18 mouse cellular contexts compared by ENCODE assay signal in the genomic region with DNA sequence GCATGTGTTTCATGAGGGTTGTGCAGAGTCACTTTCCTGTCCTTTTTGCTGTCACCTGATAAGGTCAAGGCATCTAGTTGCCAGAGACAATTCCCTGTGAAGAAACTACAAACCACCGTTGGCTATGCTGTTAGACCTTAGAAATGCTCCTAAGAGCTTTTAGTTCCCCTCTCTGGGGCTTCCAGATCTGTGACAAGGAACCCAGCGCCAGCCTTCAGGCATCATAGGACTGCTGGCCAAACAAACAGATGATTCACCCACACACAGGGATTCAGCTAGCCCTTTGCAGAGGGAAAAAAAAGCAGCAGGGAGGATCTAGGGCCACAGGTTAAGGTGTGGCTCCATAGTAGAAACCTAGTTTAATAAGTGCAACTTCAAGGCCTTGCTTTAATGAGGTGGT.
DNase-seq lines count a peak whose midpoint lies in the region; ATAC-seq and TF ChIP-seq lines count a peak whose summit lies in the region.
"Had no signal": no experiment of that assay in that cellular context is flagged by ENCODE, and none has a peak within 500 bp of the region (broad histone marks: within the 10 kb centered on the region; RNA-seq: fewer than 3 reads in every experiment).

No protein-coding gene starts in this region.

- ATAC-seq in hindbrain, embryonic 12.5 days (ENCODE audit: low FRiP score) = no peak
- ATAC-seq in hindbrain, embryonic 14.5 days (ENCODE audit: low FRiP score) = no peak
- peak; percentile 71; the same call in 1 of the 2 replicates for ATAC-seq in stomach, postnatal 0 days (ENCODE audit: low FRiP score, low TSS enrichment)
- ATAC-seq: forebrain, embryonic 15.5 days; hindbrain, embryonic 16.5 days; Patski had no signal

- 19% methylated on average over 2 of the region's 2 CpGs for WGBS in cerebellum, adult 2 months
- 59% methylated on average over 2 of the region's 2 CpGs for WGBS in hindbrain, embryonic 12.5 days
- WGBS in hindbrain, embryonic 14.5 days = 72% methylated on average over 2 of the region's 2 CpGs
- whole genome bisulfite sequencing in stomach, postnatal 0 days = 38% methylated on average over 2 of the region's 2 CpGs
- 36% methylated on average over 2 of the region's 2 CpGs for WGBS in limb, embryonic 10.5 days

- TF ChIP-seq EP300 in stomach, postnatal 0 days (optimal IDR thresholded peaks at IDR 0.05) = no peak

- no peak overlapping the region for H3K9ac ChIP-seq in hindbrain, embryonic 12.5 days
- no peak overlapping the region for H3K9ac ChIP-seq in hindbrain, embryonic 14.5 days
- no peak overlapping the region for H3K9ac ChIP-seq in stomach, postnatal 0 days (ENCODE audit: low read length)
- H3K9ac ChIP-seq: embryonic facial prominence, embryonic 12.5 days; forebrain, embryonic 15.5 days; heart, embryonic 15.5 days had no signal

- peak; percentile 18 to 44 for DNase-seq in cerebellum, adult 2 months
- DNase-seq in cerebellum, adult 9-11 months = no peak
- DNase-seq in hindbrain, embryonic 14.5 days (ENCODE audit: low spot score) = no peak
- peak; percentile 27 for DNase-seq in adrenal gland, postnatal 14 days
- no peak for DNase-seq in stomach, postnatal 0 days (ENCODE audit: low spot score)
- no peak for DNase-seq in limb, embryonic 10.5 days (ENCODE audit: low spot score)
- DNase-seq: cerebellum, adult 9-10 months; gastrocnemius, postnatal 10 days; heart, adult 2 months; kidney, adult 18-20 months had no signal

- peaks cover 4% of the 10 kb centered on the region; the same call in 1 of the 2 replicates for H3K4me1 ChIP-seq in cerebellum, adult 2 months (ENCODE audit: control insufficient read depth, insufficient read depth, low read length)
- no peaks in the 10 kb centered on the region for H3K4me1 ChIP-seq in hindbrain, embryonic 12.5 days
- no peaks in the 10 kb centered on the region for H3K4me1 ChIP-seq in hindbrain, embryonic 14.5 days (replicated peaks; ENCODE audit: control insufficient read depth, insufficient read depth, low read length)
- H3K4me1 ChIP-seq in stomach, postnatal 0 days (replicated peaks; ENCODE audit: control insufficient read depth, insufficient read depth) = no peaks in the 10 kb centered on the region
- no peaks in the 10 kb centered on the region for H3K4me1 ChIP-seq in limb, embryonic 10.5 days
- H3K4me1 ChIP-seq: embryonic facial prominence, embryonic 12.5 days; heart, embryonic 15.5 days had no signal

- no peaks in the 10 kb centered on the region for H3K27me3 ChIP-seq in cerebellum, adult 2 months (ENCODE audit: control insufficient read depth, insufficient read depth, low read length)
- no peaks in the 10 kb centered on the region for H3K27me3 ChIP-seq in hindbrain, embryonic 12.5 days
- H3K27me3 ChIP-seq in hindbrain, embryonic 14.5 days (ENCODE audit: control insufficient read depth, insufficient read depth, low read length) = no peaks in the 10 kb centered on the region
- no peaks in the 10 kb centered on the region for H3K27me3 ChIP-seq in stomach, postnatal 0 days (ENCODE audit: control insufficient read depth, insufficient read depth, low read length)
- no peaks in the 10 kb centered on the region for H3K27me3 ChIP-seq in limb, embryonic 10.5 days (ENCODE audit: low read depth, poor library complexity, severe bottlenecking)
- H3K27me3 ChIP-seq: embryonic facial prominence, embryonic 12.5 days; forebrain, embryonic 15.5 days; heart, embryonic 15.5 days had no signal

- no peak for TF ChIP-seq POLR2A in cerebellum, adult 2 months (IDR thresholded peaks at IDR 0.05; ENCODE audit: borderline replicate concordance, insufficient read depth, low read length)

- no peak overlapping the region for H3K4me2 ChIP-seq in hindbrain, embryonic 12.5 days (replicated peaks)
- H3K4me2 ChIP-seq in hindbrain, embryonic 14.5 days (replicated peaks) = no peak overlapping the region
- no peak overlapping the region for H3K4me2 ChIP-seq in stomach, postnatal 0 days (replicated peaks; ENCODE audit: low read depth)
- H3K4me2 ChIP-seq: embryonic facial prominence, embryonic 12.5 days; forebrain, embryonic 15.5 days; heart, embryonic 11.5 days; heart, embryonic 15.5 days had no signal

- no peak overlapping the region for H3K27ac ChIP-seq in cerebellum, adult 2 months (ENCODE audit: insufficient read depth, low read length)
- H3K27ac ChIP-seq in hindbrain, embryonic 12.5 days = peak overlapping the region; percentile 23; the same call in 1 of the 2 replicates
- H3K27ac ChIP-seq in hindbrain, embryonic 14.5 days = no peak overlapping the region
- no peak overlapping the region for H3K27ac ChIP-seq in stomach, postnatal 0 days (replicated peaks)
- H3K27ac ChIP-seq in limb, embryonic 10.5 days = no peak overlapping the region
- H3K27ac ChIP-seq: embryonic facial prominence, embryonic 12.5 days; forebrain, embryonic 15.5 days; heart, adult 2 months; heart, embryonic 15.5 days; hindbrain, embryonic 10.5 days had no signal

- no peaks in the 10 kb centered on the region for H3K9me3 ChIP-seq in hindbrain, embryonic 12.5 days (replicated peaks)
- no peaks in the 10 kb centered on the region for H3K9me3 ChIP-seq in hindbrain, embryonic 14.5 days (ENCODE audit: control insufficient read depth, low read length)
- no peaks in the 10 kb centered on the region for H3K9me3 ChIP-seq in stomach, postnatal 0 days (ENCODE audit: control insufficient read depth, low read length)
- no peaks in the 10 kb centered on the region for H3K9me3 ChIP-seq in limb, embryonic 10.5 days (replicated peaks)
- H3K9me3 ChIP-seq: embryonic facial prominence, embryonic 12.5 days; forebrain, embryonic 15.5 days; heart, embryonic 15.5 days; hindbrain, embryonic 10.5 days had no signal

- no peak for TF ChIP-seq CTCF in cerebellum, adult 2 months (IDR thresholded peaks at IDR 0.05; ENCODE audit: borderline replicate concordance, insufficient read depth, low read depth, low read length)
- no peak for TF ChIP-seq CTCF in stomach, postnatal 0 days (IDR thresholded peaks at IDR 0.05; ENCODE audit: low read depth)

- no peak overlapping the region for H3K4me3 ChIP-seq in cerebellum, adult 2 months (replicated peaks; ENCODE audit: insufficient read depth, low read depth, low read length)
- H3K4me3 ChIP-seq in hindbrain, embryonic 12.5 days = no peak overlapping the region
- H3K4me3 ChIP-seq in hindbrain, embryonic 14.5 days (replicated peaks; ENCODE audit: low read length) = no peak overlapping the region
- H3K4me3 ChIP-seq in stomach, postnatal 0 days (ENCODE audit: low read depth, low read length) = no peak overlapping the region
- no peak overlapping the region for H3K4me3 ChIP-seq in limb, embryonic 10.5 days
- H3K4me3 ChIP-seq: embryonic facial prominence, embryonic 12.5 days; forebrain, embryonic 15.5 days; heart, adult 2 months; heart, embryonic 15.5 days; hindbrain, embryonic 10.5 days had no signal

- no peaks in the 10 kb centered on the region for H3K36me3 ChIP-seq in hindbrain, embryonic 12.5 days
- no peaks in the 10 kb centered on the region for H3K36me3 ChIP-seq in hindbrain, embryonic 14.5 days (replicated peaks; ENCODE audit: control insufficient read depth, insufficient read depth)
- H3K36me3 ChIP-seq in stomach, postnatal 0 days (ENCODE audit: control insufficient read depth, insufficient read depth, low read length) = no peaks in the 10 kb centered on the region
- no peaks in the 10 kb centered on the region for H3K36me3 ChIP-seq in limb, embryonic 10.5 days
- H3K36me3 ChIP-seq: embryonic facial prominence, embryonic 12.5 days; forebrain, embryonic 15.5 days; heart, embryonic 15.5 days; hindbrain, embryonic 10.5 days had no signal

Comparison
In these comparisons a context has a peak if more than half of its experiments do, and no peak if none do; other contexts are left out.
1. DNase-seq: peak in cerebellum, adult 2 months (2 of 2) and adrenal gland, postnatal 14 days (single experiment); none in cerebellum, adult 9-11 months (single experiment), hindbrain, embryonic 14.5 days (single experiment), stomach, postnatal 0 days (single experiment) and limb, embryonic 10.5 days (single experiment).